20 mouse cellular contexts compared by ENCODE assay signal in genomic region chr10:17261192-17261824, GRCm38 (mm10).
DNase-seq lines count a peak whose midpoint lies in the region; ATAC-seq and TF ChIP-seq lines count a peak whose summit lies in the region.
"Had no signal": no experiment of that assay in that cellular context is flagged by ENCODE, and none has a peak within 500 bp of the region (broad histone marks: within the 10 kb centered on the region; RNA-seq: fewer than 3 reads in every experiment).

No protein-coding gene starts in this region.

- no peak overlapping the region for H3K4me3 ChIP-seq in kidney, embryonic 14.5 days (ENCODE audit: low read length)
- H3K4me3 ChIP-seq in limb, embryonic 13.5 days: no peak overlapping the region
- no peak overlapping the region for H3K4me3 ChIP-seq in embryonic facial prominence, embryonic 10.5 days
- H3K4me3 ChIP-seq in thymus, adult 2 months (ENCODE audit: control insufficient read depth, insufficient read depth, low read length): no peak overlapping the region
- H3K4me3 ChIP-seq: forebrain, embryonic 13.5 days; gastrocnemius, adult 2 months; heart, embryonic 13.5 days; hindbrain, embryonic 12.5 days had no signal

- no peak overlapping the region for H3K4me2 ChIP-seq in kidney, embryonic 14.5 days (replicated peaks; ENCODE audit: low read depth, low read length)
- no peak overlapping the region for H3K4me2 ChIP-seq in limb, embryonic 13.5 days (replicated peaks)
- H3K4me2 ChIP-seq: forebrain, embryonic 13.5 days; heart, embryonic 13.5 days; hindbrain, embryonic 12.5 days had no signal

- no peak for TF ChIP-seq CTCF in thymus, adult 2 months (IDR thresholded peaks at IDR 0.05; ENCODE audit: borderline replicate concordance, control insufficient read depth, extremely low read depth, insufficient read depth, low read length, poor library complexity)

- H3K9ac ChIP-seq in kidney, embryonic 14.5 days (ENCODE audit: low read depth, low read length): no peak overlapping the region
- H3K9ac ChIP-seq in limb, embryonic 13.5 days: no peak overlapping the region
- H3K9ac ChIP-seq: forebrain, embryonic 13.5 days; forebrain, postnatal 0 days; heart, embryonic 13.5 days; hindbrain, embryonic 12.5 days had no signal

- peak; percentile 41; the same call in 1 of the 2 replicates for ATAC-seq in kidney, embryonic 14.5 days (ENCODE audit: low FRiP score, low TSS enrichment)
- peak; percentile 93 for ATAC-seq in limb, embryonic 13.5 days (ENCODE audit: low FRiP score, low read depth)
- ATAC-seq: forebrain, embryonic 13.5 days; forebrain, postnatal 0 days had no signal

- H3K27ac ChIP-seq in kidney, embryonic 14.5 days (ENCODE audit: low read depth, low read length): peak overlapping the region; percentile 19; the same call in 1 of the 2 replicates
- H3K27ac ChIP-seq in limb, embryonic 13.5 days: 0 out of 2 replicates have a peak overlapping the region, but pooled peaks have one; percentile 33
- H3K27ac ChIP-seq in embryonic facial prominence, embryonic 10.5 days (replicated peaks): no peak overlapping the region
- no peak overlapping the region for H3K27ac ChIP-seq in thymus, adult 2 months (ENCODE audit: control insufficient read depth, insufficient read depth, low read length)
- H3K27ac ChIP-seq: forebrain, embryonic 13.5 days; gastrocnemius, adult 2 months; heart, embryonic 13.5 days; hindbrain, embryonic 12.5 days had no signal

- WGBS in kidney, embryonic 14.5 days: 10% methylated on average over 4 of the region's 4 CpGs
- 3% methylated on average over 4 of the region's 4 CpGs for WGBS in limb, embryonic 13.5 days
- 45% methylated on average over 4 of the region's 4 CpGs for WGBS in embryonic facial prominence, embryonic 10.5 days
- WGBS in thymus, adult 2 months: 90% methylated on average over 4 of the region's 4 CpGs

- H3K9me3 ChIP-seq in kidney, embryonic 14.5 days (ENCODE audit: control insufficient read depth, low read length): 0 out of 2 replicates have a peak, but pooled peaks cover 2% of the 10 kb centered on the region
- 0 out of 2 replicates have a peak, but pooled peaks cover 9% of the 10 kb centered on the region for H3K9me3 ChIP-seq in limb, embryonic 13.5 days
- peaks cover 5% of the 10 kb centered on the region; the same call in 1 of the 2 replicates for H3K9me3 ChIP-seq in embryonic facial prominence, embryonic 10.5 days
- H3K9me3 ChIP-seq: forebrain, embryonic 13.5 days had no signal

- no peaks in the 10 kb centered on the region for H3K36me3 ChIP-seq in kidney, embryonic 14.5 days (ENCODE audit: control insufficient read depth, insufficient read depth, low read length)
- no peaks in the 10 kb centered on the region for H3K36me3 ChIP-seq in limb, embryonic 13.5 days
- no peaks in the 10 kb centered on the region; the same call in 1 of the 2 replicates for H3K36me3 ChIP-seq in embryonic facial prominence, embryonic 10.5 days (replicated peaks)
- no peaks in the 10 kb centered on the region for H3K36me3 ChIP-seq in thymus, adult 2 months (ENCODE audit: control insufficient read depth, insufficient read depth, low read length)
- H3K36me3 ChIP-seq: heart, embryonic 13.5 days; hindbrain, embryonic 12.5 days had no signal

- DNase-seq in kidney, adult 11 months: no peak
- peak; percentile 84 for DNase-seq in forelimb bud, embryonic 11.5 days (ENCODE audit: low read depth, low spot score)
- DNase-seq in hindlimb bud, embryonic 11.5 days (ENCODE audit: extremely low spot score, low read depth, low spot score): peak; percentile 71
- no peak for DNase-seq in heart, adult 9 months (ENCODE audit: low spot score in 2 of 2)
- no peak for DNase-seq in embryonic facial prominence, embryonic 10.5 days (ENCODE audit: low spot score)
- DNase-seq in thymus, adult 2 months: no peak
- DNase-seq: adrenal gland, adult 2 months; adrenal gland, postnatal 25 days; cerebellum, adult 18-20 months; cerebellum, adult 9-11 months; cerebellum, postnatal 36 days; forebrain, postnatal 0 days; gastrocnemius, adult 2 months; gastrocnemius, postnatal 25 days; heart, postnatal 36 days had no signal

- peaks cover 14% of the 10 kb centered on the region for H3K4me1 ChIP-seq in kidney, embryonic 14.5 days (ENCODE audit: control insufficient read depth, insufficient read depth, low read length)
- peaks cover 36% of the 10 kb centered on the region for H3K4me1 ChIP-seq in limb, embryonic 13.5 days
- peaks cover 26% of the 10 kb centered on the region for H3K4me1 ChIP-seq in embryonic facial prominence, embryonic 10.5 days
- no peaks in the 10 kb centered on the region for H3K4me1 ChIP-seq in thymus, adult 2 months (replicated peaks; ENCODE audit: control insufficient read depth, insufficient read depth, low read length)
- H3K4me1 ChIP-seq: forebrain, embryonic 13.5 days; heart, embryonic 13.5 days; hindbrain, embryonic 12.5 days had no signal

- TF ChIP-seq POLR2A in thymus, adult 2 months (IDR thresholded peaks at IDR 0.05; ENCODE audit: control insufficient read depth, extremely low read depth, insufficient read depth, low read length, poor library complexity): no peak

- H3K27me3 ChIP-seq in kidney, embryonic 14.5 days (ENCODE audit: control insufficient read depth, insufficient read depth, low read length): no peaks in the 10 kb centered on the region
- no peaks in the 10 kb centered on the region for H3K27me3 ChIP-seq in limb, embryonic 13.5 days
- no peaks in the 10 kb centered on the region for H3K27me3 ChIP-seq in embryonic facial prominence, embryonic 10.5 days (replicated peaks; ENCODE audit: low read depth, poor library complexity, severe bottlenecking)
- no peaks in the 10 kb centered on the region for H3K27me3 ChIP-seq in thymus, adult 2 months (ENCODE audit: control insufficient read depth, insufficient read depth, low read length)
- H3K27me3 ChIP-seq: forebrain, embryonic 13.5 days; heart, embryonic 13.5 days; hindbrain, embryonic 12.5 days had no signal

Comparison
In these comparisons a context has a peak if more than half of its experiments do, and no peak if none do; other contexts are left out.
1. H3K27ac ChIP-seq: peak in kidney, embryonic 14.5 days (single experiment) and limb, embryonic 13.5 days (single experiment); none in embryonic facial prominence, embryonic 10.5 days (single experiment) and thymus, adult 2 months (single experiment).
2. DNase-seq: peak in forelimb bud, embryonic 11.5 days (single experiment) and hindlimb bud, embryonic 11.5 days (single experiment); none in kidney, adult 11 months (single experiment), heart, adult 9 months (0 of 2), embryonic facial prominence, embryonic 10.5 days (single experiment) and thymus, adult 2 months (single experiment).